Mouse (Mus musculus): Measurements from ENCODE around the gene Zc3h13. TPM values are rescaled to one million over a fixed set of nuclear protein-coding genes. Genes with fewer than 3 reads are reported as not detected.

Zc3h13 gene
- polyA plus RNA-seq (2014; fragmentation: Illumina TruSeq; extraction: RNeasy Lipid Tissue Mini Kit (QIAGEN cat#74804); ENCODE audit: low read depth, low replicate concordance), result 19.9 TPM

GRCm38 (mm10) chr14:75284193-75284915 lies at the start of gene Zc3h13:
Gene Zc3h13, plus strand, starts transcription at chr14:75284373.

GRCm38 (mm10) chr14:75242087-75242486 lies 42.1 kb upstream of the Zc3h13 start, which contains the start of gene Cpb2:
Gene Cpb2, plus strand, starts transcription at chr14:75242287.

Other genes with a start within 250 kb of the Zc3h13 start
- gene Lrrc63, start 153.5 kb upstream of the Zc3h13 start, polyA plus RNA-seq (2014; fragmentation: Illumina TruSeq; extraction: RNeasy Lipid Tissue Mini Kit (QIAGEN cat#74804); ENCODE audit: low read depth, low replicate concordance), result not detected
- gene Lcp1, start 153.3 kb upstream of the Zc3h13 start, polyA plus RNA-seq (2014; fragmentation: Illumina TruSeq; extraction: RNeasy Lipid Tissue Mini Kit (QIAGEN cat#74804); ENCODE audit: low read depth, low replicate concordance), result 25.7 TPM
- not detected for gene Cpb2, start 42.1 kb upstream of the Zc3h13 start, polyA plus RNA-seq (2014; fragmentation: Illumina TruSeq; extraction: RNeasy Lipid Tissue Mini Kit (QIAGEN cat#74804); ENCODE audit: low read depth, low replicate concordance)
- 0.12 TPM for gene Siah3, start 171.6 kb downstream of the Zc3h13 start, polyA plus RNA-seq (2014; fragmentation: Illumina TruSeq; extraction: RNeasy Lipid Tissue Mini Kit (QIAGEN cat#74804); ENCODE audit: low read depth, low replicate concordance)